Mouse (Mus musculus): ENCODE measurements around the gene Fam98b. TPM values are rescaled to one million over a fixed set of nuclear protein-coding genes. Genes with fewer than 3 reads are reported as not detected.

Fam98b gene
- total RNA-seq (2017) = 11.5 and 14.2 TPM in 2 replicates

- ATAC-seq (ENCODE audit: extremely low read depth, insufficient number of reproducible peaks, low FRiP score, poor library complexity, severe bottlenecking) = peak; percentile 85
These were observed at the start of gene Fam98b for GRCm38 (mm10) chr2:117249255-117250000. Gene Fam98b (plus strand): TSS chr2:117249739.

GRCm38 (mm10) chr2:117200869-117201338 lies 48.6 kb upstream of the Fam98b start:
- no peak for ATAC-seq (ENCODE audit: extremely low read depth, insufficient number of reproducible peaks, low FRiP score, poor library complexity, severe bottlenecking)

GRCm38 (mm10) chr2:117203350-117203749 lies 46.2 kb upstream of the Fam98b start:
- no peak for ATAC-seq (ENCODE audit: extremely low read depth, insufficient number of reproducible peaks, low FRiP score, poor library complexity, severe bottlenecking)

GRCm38 (mm10) chr2:117204534-117204933 lies 45.0 kb upstream of the Fam98b start:
- no peak for ATAC-seq (ENCODE audit: extremely low read depth, insufficient number of reproducible peaks, low FRiP score, poor library complexity, severe bottlenecking)

GRCm38 (mm10) chr2:117205066-117205465 lies 44.5 kb upstream of the Fam98b start:
- ATAC-seq (ENCODE audit: extremely low read depth, insufficient number of reproducible peaks, low FRiP score, poor library complexity, severe bottlenecking) = no peak

GRCm38 (mm10) chr2:117210416-117211085 lies 39.0 kb upstream of the Fam98b start:
- no peak for ATAC-seq (ENCODE audit: extremely low read depth, insufficient number of reproducible peaks, low FRiP score, poor library complexity, severe bottlenecking)

- ATAC-seq (ENCODE audit: extremely low read depth, insufficient number of reproducible peaks, low FRiP score, poor library complexity, severe bottlenecking) = no peak
These were observed 33.4 kb upstream of the Fam98b start for GRCm38 (mm10) chr2:117216152-117216551.

- no peak for ATAC-seq (ENCODE audit: extremely low read depth, insufficient number of reproducible peaks, low FRiP score, poor library complexity, severe bottlenecking)
These were observed 31.8 kb upstream of the Fam98b start for GRCm38 (mm10) chr2:117217695-117218216.

GRCm38 (mm10) chr2:117219536-117219935 lies 30.0 kb upstream of the Fam98b start:
- no peak for ATAC-seq (ENCODE audit: extremely low read depth, insufficient number of reproducible peaks, low FRiP score, poor library complexity, severe bottlenecking)

GRCm38 (mm10) chr2:117222651-117223050 lies 26.9 kb upstream of the Fam98b start:
- ATAC-seq (ENCODE audit: extremely low read depth, insufficient number of reproducible peaks, low FRiP score, poor library complexity, severe bottlenecking) = no peak

GRCm38 (mm10) chr2:117228601-117229125 lies 20.9 kb upstream of the Fam98b start:
- no peak for ATAC-seq (ENCODE audit: extremely low read depth, insufficient number of reproducible peaks, low FRiP score, poor library complexity, severe bottlenecking)

GRCm38 (mm10) chr2:117230261-117230660 lies 19.3 kb upstream of the Fam98b start:
- no peak for ATAC-seq (ENCODE audit: extremely low read depth, insufficient number of reproducible peaks, low FRiP score, poor library complexity, severe bottlenecking)

- ATAC-seq (ENCODE audit: extremely low read depth, insufficient number of reproducible peaks, low FRiP score, poor library complexity, severe bottlenecking) = peak; percentile 67
These were observed 18.3 kb upstream of the Fam98b start for GRCm38 (mm10) chr2:117231257-117231656.

- ATAC-seq (ENCODE audit: extremely low read depth, insufficient number of reproducible peaks, low FRiP score, poor library complexity, severe bottlenecking) = no peak
These were observed 7.6 kb upstream of the Fam98b start for GRCm38 (mm10) chr2:117241953-117242352.

- ATAC-seq (ENCODE audit: extremely low read depth, insufficient number of reproducible peaks, low FRiP score, poor library complexity, severe bottlenecking) = no peak; the same call in 1 of the 2 replicates
These were observed 517 bp downstream of the Fam98b start for GRCm38 (mm10) chr2:117250001-117250510.

- ATAC-seq (ENCODE audit: extremely low read depth, insufficient number of reproducible peaks, low FRiP score, poor library complexity, severe bottlenecking) = no peak
These were observed 5.9 kb downstream of the Fam98b start for GRCm38 (mm10) chr2:117255415-117255814.

GRCm38 (mm10) chr2:117257617-117258016 lies 8.1 kb downstream of the Fam98b start:
- ATAC-seq (ENCODE audit: extremely low read depth, insufficient number of reproducible peaks, low FRiP score, poor library complexity, severe bottlenecking) = no peak

- no peak for ATAC-seq (ENCODE audit: extremely low read depth, insufficient number of reproducible peaks, low FRiP score, poor library complexity, severe bottlenecking)
These were observed 12.6 kb downstream of the Fam98b start for GRCm38 (mm10) chr2:117262184-117262583.

GRCm38 (mm10) chr2:117263786-117264408 lies 14.4 kb downstream of the Fam98b start:
- peak; percentile 95 for ATAC-seq (ENCODE audit: extremely low read depth, insufficient number of reproducible peaks, low FRiP score, poor library complexity, severe bottlenecking)
